Mouse (Mus musculus): ENCODE results near the gene Sh3gl2. TPM values are rescaled to one million over a fixed set of nuclear protein-coding genes. Genes with fewer than 3 reads are reported as not detected.

The Sh3gl2 gene
- polyA plus RNA-seq, 1 experiment, result 18.6 TPM

DNA sequence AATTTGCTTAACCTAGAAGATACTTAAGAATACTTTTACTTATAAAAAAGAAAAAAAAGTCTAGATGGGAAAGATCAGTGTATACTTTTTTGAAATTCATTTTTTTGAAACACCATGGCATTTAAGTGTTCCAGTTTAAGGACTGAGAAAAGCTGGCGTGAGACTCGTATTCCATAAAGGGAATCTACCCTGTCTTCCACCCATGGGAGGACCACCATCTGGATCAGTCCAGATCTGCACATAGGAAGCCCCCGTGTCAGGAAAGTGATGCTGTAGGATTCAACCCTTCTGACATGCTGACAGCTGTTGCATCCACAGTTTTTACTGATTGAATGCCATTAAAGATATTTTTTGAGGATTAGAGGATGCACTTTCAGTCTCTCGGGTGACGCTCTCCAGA is 134.2 kb downstream of the Sh3gl2 start:
- Histone ChIP-seq H3K4me3 (ENCODE audit: low read depth, low read length) (no peak overlapping the region), H3K9ac (ENCODE audit: low read depth, poor library complexity, severe bottlenecking) (no peak overlapping the region)
- TF ChIP-seq CTCF (IDR thresholded peaks at IDR 0.05; ENCODE audit: low read depth, low read length), result no peak
- no peak for TF ChIP-seq POLR2A (IDR thresholded peaks at IDR 0.05; ENCODE audit: insufficient read depth, low read length)
- TF ChIP-seq EP300 (IDR thresholded peaks at IDR 0.05; ENCODE audit: insufficient read depth, low read depth, low read length), result no peak

DNA sequence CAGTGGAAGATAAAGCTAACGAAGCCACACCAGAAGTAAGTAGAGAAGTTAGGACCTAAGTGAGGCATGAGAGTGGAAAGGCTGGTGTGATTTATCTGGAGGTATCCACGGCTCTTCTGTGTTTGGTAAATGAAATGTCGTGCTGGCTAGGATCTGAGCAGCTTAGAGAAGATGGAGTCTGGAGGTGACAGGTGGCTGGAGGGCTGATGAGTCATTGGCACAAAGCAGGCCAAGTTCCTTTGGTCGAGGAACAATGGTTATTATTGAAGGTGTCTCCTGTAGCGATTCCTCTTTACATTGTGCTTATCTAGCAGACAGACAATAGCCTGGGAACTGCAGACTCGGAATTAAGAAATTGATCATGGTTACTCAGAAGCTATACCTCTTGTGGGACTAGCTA is 135.8 kb downstream of the Sh3gl2 start:
- H3K9ac ChIP-seq (ENCODE audit: low read depth, poor library complexity, severe bottlenecking), result no peak overlapping the region

More for the DNA sequence above, 134.2 kb downstream of the Sh3gl2 start:
- no peaks in the 10 kb centered on the region for H3K9me3 ChIP-seq (replicated peaks; ENCODE audit: control insufficient read depth, insufficient read depth, low read length, poor library complexity, severe bottlenecking)
- H3K4me1 ChIP-seq (ENCODE audit: control insufficient read depth, insufficient read depth, low read length), result no peaks in the 10 kb centered on the region
- no peak overlapping the region for H3K27ac ChIP-seq (ENCODE audit: insufficient read depth, low read length)
- no peaks in the 10 kb centered on the region for H3K27me3 ChIP-seq (ENCODE audit: control insufficient read depth, insufficient read depth, low read length, poor library complexity, severe bottlenecking)
- no peaks in the 10 kb centered on the region for H3K36me3 ChIP-seq (ENCODE audit: control insufficient read depth, insufficient read depth, low read length, poor library complexity, severe bottlenecking)

DNA sequence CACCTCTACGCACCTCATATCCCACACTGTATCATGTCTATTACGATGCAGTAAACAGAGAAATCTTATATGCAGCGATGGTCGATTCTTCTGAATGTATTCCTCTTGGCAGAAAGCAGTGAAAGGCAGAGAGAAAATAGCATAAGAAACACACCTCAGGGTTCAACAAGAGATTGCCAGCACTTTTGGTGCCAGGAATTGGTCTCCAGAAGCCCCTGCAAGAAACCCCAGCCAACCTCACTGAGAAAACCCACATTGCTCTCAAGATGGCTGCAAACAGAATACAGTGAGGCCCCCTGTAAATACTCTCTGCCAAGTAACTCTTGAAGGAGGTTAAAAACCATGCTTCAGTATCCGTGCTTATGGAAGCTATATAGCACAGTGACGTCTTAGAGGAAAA is 141.0 kb downstream of the Sh3gl2 start:
- Histone ChIP-seq H3K9me3 (replicated peaks; ENCODE audit: control insufficient read depth, insufficient read depth, low read length, poor library complexity, severe bottlenecking) (no peaks in the 10 kb centered on the region), H3K27ac (ENCODE audit: insufficient read depth, low read length) (no peak overlapping the region), H3K27me3 (ENCODE audit: control insufficient read depth, insufficient read depth, low read length, poor library complexity, severe bottlenecking) (no peaks in the 10 kb centered on the region), H3K4me1 (ENCODE audit: control insufficient read depth, insufficient read depth, low read length) (no peaks in the 10 kb centered on the region), H3K36me3 (ENCODE audit: control insufficient read depth, insufficient read depth, low read length, poor library complexity, severe bottlenecking) (no peaks in the 10 kb centered on the region), H3K4me3 (ENCODE audit: low read depth, low read length) (no peak overlapping the region), H3K9ac (ENCODE audit: low read depth, poor library complexity, severe bottlenecking) (no peak overlapping the region)
- TF ChIP-seq EP300 (IDR thresholded peaks at IDR 0.05; ENCODE audit: insufficient read depth, low read depth, low read length) (no peak), POLR2A (IDR thresholded peaks at IDR 0.05; ENCODE audit: insufficient read depth, low read length) (no peak), CTCF (IDR thresholded peaks at IDR 0.05; ENCODE audit: low read depth, low read length) (no peak)

More for the DNA sequence above, 135.8 kb downstream of the Sh3gl2 start:
- H3K36me3 ChIP-seq (ENCODE audit: control insufficient read depth, insufficient read depth, low read length, poor library complexity, severe bottlenecking), result no peaks in the 10 kb centered on the region
- no peaks in the 10 kb centered on the region for H3K9me3 ChIP-seq (replicated peaks; ENCODE audit: control insufficient read depth, insufficient read depth, low read length, poor library complexity, severe bottlenecking)
- no peaks in the 10 kb centered on the region for H3K4me1 ChIP-seq (ENCODE audit: control insufficient read depth, insufficient read depth, low read length)
- H3K27me3 ChIP-seq (ENCODE audit: control insufficient read depth, insufficient read depth, low read length, poor library complexity, severe bottlenecking), result no peaks in the 10 kb centered on the region
- H3K4me3 ChIP-seq (ENCODE audit: low read depth, low read length), result no peak overlapping the region
- H3K27ac ChIP-seq (ENCODE audit: insufficient read depth, low read length), result no peak overlapping the region
- TF ChIP-seq EP300 (IDR thresholded peaks at IDR 0.05; ENCODE audit: insufficient read depth, low read depth, low read length) (no peak), POLR2A (IDR thresholded peaks at IDR 0.05; ENCODE audit: insufficient read depth, low read length) (no peak), CTCF (IDR thresholded peaks at IDR 0.05; ENCODE audit: low read depth, low read length) (no peak)

DNA sequence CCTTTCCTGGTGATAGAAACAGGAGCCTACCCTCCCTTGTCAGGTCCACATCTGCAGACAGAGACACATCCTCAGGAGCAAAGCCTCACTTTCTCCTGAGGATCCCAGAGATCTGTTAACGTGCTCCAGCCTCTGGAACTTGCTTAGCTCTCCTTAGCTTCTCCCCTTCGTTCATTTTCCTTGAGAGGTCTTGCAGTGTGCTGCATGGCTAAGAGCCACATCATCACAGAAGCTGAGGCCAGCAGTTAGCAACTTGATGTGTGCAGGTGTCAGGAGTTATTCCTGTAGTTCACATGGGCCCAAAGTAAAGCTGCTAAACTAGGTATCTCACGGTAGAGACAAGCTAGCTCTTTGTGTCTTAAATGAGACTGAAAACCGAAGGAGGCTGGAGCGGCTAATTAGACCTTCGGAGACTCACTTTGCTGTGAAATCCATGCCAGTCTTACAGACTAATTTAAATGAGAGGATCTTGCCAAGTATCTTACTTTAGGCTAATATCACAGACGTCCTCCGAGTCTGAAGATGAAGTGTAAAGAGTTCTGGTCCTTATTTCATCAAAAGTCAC is 143.2 kb downstream of the Sh3gl2 start:
- TF ChIP-seq EP300 (IDR thresholded peaks at IDR 0.05; ENCODE audit: insufficient read depth, low read depth, low read length) (no peak), CTCF (IDR thresholded peaks at IDR 0.05; ENCODE audit: low read depth, low read length) (no peak), POLR2A (IDR thresholded peaks at IDR 0.05; ENCODE audit: insufficient read depth, low read length) (no peak)
- H3K36me3 ChIP-seq (ENCODE audit: control insufficient read depth, insufficient read depth, low read length, poor library complexity, severe bottlenecking), result no peaks in the 10 kb centered on the region
- no peaks in the 10 kb centered on the region for H3K27me3 ChIP-seq (ENCODE audit: control insufficient read depth, insufficient read depth, low read length, poor library complexity, severe bottlenecking)
- no peak overlapping the region for H3K9ac ChIP-seq (ENCODE audit: low read depth, poor library complexity, severe bottlenecking)
- no peak overlapping the region for H3K27ac ChIP-seq (ENCODE audit: insufficient read depth, low read length)
- no peaks in the 10 kb centered on the region for H3K4me1 ChIP-seq (ENCODE audit: control insufficient read depth, insufficient read depth, low read length)
- H3K4me3 ChIP-seq (ENCODE audit: low read depth, low read length), result no peak overlapping the region
- H3K9me3 ChIP-seq (replicated peaks; ENCODE audit: control insufficient read depth, insufficient read depth, low read length, poor library complexity, severe bottlenecking), result no peaks in the 10 kb centered on the region

DNA sequence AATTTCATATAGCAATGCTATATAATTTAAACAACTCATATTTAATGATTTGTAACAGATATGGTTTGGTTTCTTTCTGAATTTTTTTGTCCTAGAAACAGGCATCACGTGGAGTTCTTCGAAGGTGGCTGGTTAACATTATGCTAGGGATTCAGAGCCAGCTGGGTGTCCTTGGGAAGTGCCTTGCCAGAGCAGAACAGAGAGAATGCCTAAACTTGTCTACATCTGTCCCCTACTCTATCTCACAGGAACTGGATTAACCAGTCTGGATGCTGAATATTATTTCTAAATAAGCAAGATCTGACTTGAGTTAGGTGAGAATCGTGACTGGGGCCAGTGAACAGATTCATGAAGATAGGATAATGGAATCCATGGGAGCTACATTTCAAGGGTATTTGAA is 157.7 kb downstream of the Sh3gl2 start:
- no peak overlapping the region for H3K4me3 ChIP-seq (ENCODE audit: low read depth, low read length)
- H3K4me1 ChIP-seq (ENCODE audit: control insufficient read depth, insufficient read depth, low read length), result no peaks in the 10 kb centered on the region
- TF ChIP-seq POLR2A (IDR thresholded peaks at IDR 0.05; ENCODE audit: insufficient read depth, low read length) (no peak), CTCF (IDR thresholded peaks at IDR 0.05; ENCODE audit: low read depth, low read length) (no peak), EP300 (IDR thresholded peaks at IDR 0.05; ENCODE audit: insufficient read depth, low read depth, low read length) (no peak)
- H3K36me3 ChIP-seq (ENCODE audit: control insufficient read depth, insufficient read depth, low read length, poor library complexity, severe bottlenecking), result no peaks in the 10 kb centered on the region
- H3K9me3 ChIP-seq (replicated peaks; ENCODE audit: control insufficient read depth, insufficient read depth, low read length, poor library complexity, severe bottlenecking), result no peaks in the 10 kb centered on the region
- no peak overlapping the region for H3K9ac ChIP-seq (ENCODE audit: low read depth, poor library complexity, severe bottlenecking)
- no peaks in the 10 kb centered on the region for H3K27me3 ChIP-seq (ENCODE audit: control insufficient read depth, insufficient read depth, low read length, poor library complexity, severe bottlenecking)
- H3K27ac ChIP-seq (ENCODE audit: insufficient read depth, low read length), result no peak overlapping the region

DNA sequence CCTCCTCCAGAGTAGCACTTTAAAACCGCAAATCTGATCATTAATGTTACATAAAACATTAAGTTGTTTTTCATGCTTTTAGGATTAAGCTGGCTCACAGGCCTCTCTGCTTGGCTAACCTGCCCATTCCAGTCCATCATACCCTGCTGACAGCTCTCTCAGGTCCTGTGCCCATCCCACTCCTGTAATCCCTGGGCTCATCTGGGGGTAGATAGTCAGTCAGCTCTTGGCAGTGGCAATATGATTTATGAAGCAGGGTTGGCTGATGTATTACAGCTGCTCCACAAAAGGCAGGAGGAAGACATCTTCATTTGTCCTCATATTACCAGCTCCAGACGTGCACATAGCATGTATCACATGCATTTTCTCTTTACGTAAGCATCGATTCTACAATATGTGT is 158.3 kb downstream of the Sh3gl2 start:
- Histone ChIP-seq H3K9ac (ENCODE audit: low read depth, poor library complexity, severe bottlenecking) (no peak overlapping the region), H3K4me1 (ENCODE audit: control insufficient read depth, insufficient read depth, low read length) (no peaks in the 10 kb centered on the region), H3K4me3 (ENCODE audit: low read depth, low read length) (no peak overlapping the region), H3K36me3 (ENCODE audit: control insufficient read depth, insufficient read depth, low read length, poor library complexity, severe bottlenecking) (no peaks in the 10 kb centered on the region), H3K27ac (ENCODE audit: insufficient read depth, low read length) (no peak overlapping the region), H3K9me3 (replicated peaks; ENCODE audit: control insufficient read depth, insufficient read depth, low read length, poor library complexity, severe bottlenecking) (no peaks in the 10 kb centered on the region), H3K27me3 (ENCODE audit: control insufficient read depth, insufficient read depth, low read length, poor library complexity, severe bottlenecking) (no peaks in the 10 kb centered on the region)
- TF ChIP-seq CTCF (IDR thresholded peaks at IDR 0.05; ENCODE audit: low read depth, low read length), result no peak
- no peak for TF ChIP-seq EP300 (IDR thresholded peaks at IDR 0.05; ENCODE audit: insufficient read depth, low read depth, low read length)
- no peak for TF ChIP-seq POLR2A (IDR thresholded peaks at IDR 0.05; ENCODE audit: insufficient read depth, low read length)
